Mouse (Mus musculus) liver, embryonic 14.5 days (tissue): ENCODE measurements around the gene Myo18b.

Experiments
- CTCF ChIP-seq: IDR thresholded peaks from 2 replicates; pipeline ENCODE4 v1.5.1; 2016; ENCODE audit warnings: antibody characterized with exemption, low read depth, control low read depth
- EP300 ChIP-seq: IDR thresholded peaks from 2 replicates; pipeline ENCODE4 v1.6.1; 2016; ENCODE audit warnings: antibody characterized with exemption, low read depth

GRCm38 (mm10) chr5:112928201-112928881 lies 32.2 kb upstream of the Myo18b start:
- TF ChIP-seq CTCF (no peak), EP300 (no peak)
